Mouse (Mus musculus): ENCODE data around the gene Actn3. TPM values are rescaled to one million over a fixed set of nuclear protein-coding genes. Genes with fewer than 3 reads are reported as not detected.
A peak's percentile ranks its signal among the peaks of the same experiment; 100 is the strongest.

Gene Actn3
- polyA plus RNA-seq, 1 experiment: 418 TPM

DNA sequence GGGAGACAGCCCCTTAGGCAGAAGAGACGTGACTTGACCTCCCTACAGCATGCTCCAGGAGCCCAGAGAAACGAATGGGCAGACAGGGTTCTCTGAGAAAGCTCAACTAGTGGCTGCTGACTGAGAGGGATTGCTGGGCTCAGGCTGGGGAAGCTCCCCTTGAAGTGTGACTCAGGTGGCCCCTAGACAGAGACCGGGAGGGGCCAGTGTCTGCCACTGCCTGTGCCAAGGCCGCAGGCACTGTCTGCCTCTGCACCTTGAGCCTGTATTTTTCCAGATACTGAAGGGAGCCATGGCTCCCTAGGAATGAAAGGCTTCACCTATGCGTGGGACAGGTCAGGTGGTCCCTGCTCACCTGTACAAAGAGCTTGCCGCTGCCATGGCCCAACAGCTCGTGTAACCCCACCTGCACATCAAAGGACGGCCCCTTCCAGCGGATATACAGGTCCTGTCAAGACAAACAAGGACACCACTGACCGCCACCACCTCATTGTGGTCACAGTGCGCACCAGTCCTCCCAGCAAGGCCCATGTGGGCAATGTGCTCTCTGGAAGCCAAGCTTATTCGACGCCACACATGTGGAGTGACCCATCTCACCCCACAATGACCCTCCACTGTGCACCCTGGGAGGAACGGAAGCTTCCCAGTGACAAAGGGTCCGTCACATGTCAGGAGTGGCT, 38.4 kb upstream of the Actn3 start:
- H3K36me3 ChIP-seq (ENCODE audit: control insufficient read depth, insufficient read depth): peaks cover 11% of the 10 kb centered on the region
- H3K79me2 ChIP-seq (ENCODE audit: control insufficient read depth, insufficient read depth): no peaks in the 10 kb centered on the region
- no peak overlapping the region for H3K4me2 ChIP-seq (ENCODE audit: low read depth)
- no peak overlapping the region for H3ac ChIP-seq (ENCODE audit: control insufficient read depth, insufficient read length)
- no peaks in the 10 kb centered on the region for H3K27me3 ChIP-seq (ENCODE audit: control insufficient read depth, insufficient read depth, insufficient read length)
- no peak overlapping the region for H3K4me3 ChIP-seq
- TF ChIP-seq SRF (IDR thresholded peaks at IDR 0.05; ENCODE audit: control insufficient read depth, insufficient read length, low read depth) (no peak), MYOG (IDR thresholded peaks at IDR 0.05; ENCODE audit: control insufficient read depth in 1 of 3, insufficient read depth in 1 of 3, insufficient read length in 2 of 3, low read depth in 2 of 3) (no peak), POLR2AphosphoS2 (IDR thresholded peaks at IDR 0.05; ENCODE audit: insufficient read length, low read depth) (no peak), TCF3 (IDR thresholded peaks at IDR 0.05; ENCODE audit: insufficient read length, low read depth) (no peak), MAX (IDR thresholded peaks at IDR 0.05; ENCODE audit: low read depth) (no peak), TCF12 (IDR thresholded peaks at IDR 0.05; ENCODE audit: insufficient read depth, poor library complexity, severe bottlenecking) (no peak), E2F4 (IDR thresholded peaks at IDR 0.05; ENCODE audit: insufficient read depth) (no peak), CEBPB (IDR thresholded peaks at IDR 0.05; ENCODE audit: insufficient read depth, poor library complexity, severe bottlenecking) (no peak), REST (IDR thresholded peaks at IDR 0.05; ENCODE audit: insufficient read depth, insufficient read length) (no peak), USF1 (IDR thresholded peaks at IDR 0.05; ENCODE audit: low read depth) (no peak), MYOD1 (IDR thresholded peaks at IDR 0.05; ENCODE audit: control insufficient read depth in 1 of 3, insufficient read length in 2 of 3, low read depth in 2 of 3) (no peak), POLR2A (IDR thresholded peaks at IDR 0.05; ENCODE audit: insufficient read length, low read depth) (no peak)

DNA sequence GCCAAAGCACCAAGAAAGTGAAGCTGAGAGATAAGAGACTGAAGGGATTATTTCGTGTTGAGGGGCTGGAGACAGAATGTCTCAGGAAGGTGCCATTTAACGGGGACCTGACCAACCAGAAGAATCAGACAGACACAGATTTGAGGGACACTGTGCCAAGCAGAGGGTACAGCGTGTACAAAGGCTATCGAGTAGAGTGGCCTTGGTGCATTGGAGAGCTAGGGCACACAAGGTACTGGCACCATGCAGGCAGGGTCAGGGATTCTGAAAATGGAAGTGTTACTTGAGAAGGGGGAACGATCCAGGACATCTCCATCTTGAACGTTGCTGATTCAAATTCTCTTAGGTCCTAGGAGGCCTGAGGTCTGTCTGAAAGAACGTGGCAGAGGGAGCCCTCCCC, 31.7 kb upstream of the Actn3 start:
- no peak for TF ChIP-seq CEBPB (IDR thresholded peaks at IDR 0.05; ENCODE audit: insufficient read depth, poor library complexity, severe bottlenecking)
- no peak for TF ChIP-seq TCF3 (IDR thresholded peaks at IDR 0.05; ENCODE audit: insufficient read length, low read depth)
- no peak for TF ChIP-seq MYOD1 (IDR thresholded peaks at IDR 0.05; ENCODE audit: control insufficient read depth in 1 of 3, insufficient read length in 2 of 3, low read depth in 2 of 3)
- TF ChIP-seq POLR2A (IDR thresholded peaks at IDR 0.05; ENCODE audit: insufficient read length, low read depth): no peak
- no peak for TF ChIP-seq SRF (IDR thresholded peaks at IDR 0.05; ENCODE audit: control insufficient read depth, insufficient read length, low read depth)
- no peak for TF ChIP-seq POLR2AphosphoS2 (IDR thresholded peaks at IDR 0.05; ENCODE audit: insufficient read length, low read depth)
- TF ChIP-seq USF1 (IDR thresholded peaks at IDR 0.05; ENCODE audit: low read depth): no peak
- TF ChIP-seq MYOG (IDR thresholded peaks at IDR 0.05; ENCODE audit: control insufficient read depth in 1 of 3, insufficient read depth in 1 of 3, insufficient read length in 2 of 3, low read depth in 2 of 3): no peak
- TF ChIP-seq E2F4 (IDR thresholded peaks at IDR 0.05; ENCODE audit: insufficient read depth): no peak
- Histone ChIP-seq H3K4me3 (no peak overlapping the region), H3K79me2 (ENCODE audit: control insufficient read depth, insufficient read depth) (no peaks in the 10 kb centered on the region), H3K4me2 (ENCODE audit: low read depth) (no peak overlapping the region), H3ac (ENCODE audit: control insufficient read depth, insufficient read length) (no peak overlapping the region), H3K27me3 (ENCODE audit: control insufficient read depth, insufficient read depth, insufficient read length) (no peaks in the 10 kb centered on the region), H3K36me3 (ENCODE audit: control insufficient read depth, insufficient read depth) (peaks cover 5% of the 10 kb centered on the region)

- Histone ChIP-seq H3K4me3 (no peak overlapping the region), H3K36me3 (ENCODE audit: control insufficient read depth, insufficient read depth) (peaks cover 5% of the 10 kb centered on the region), H3K27me3 (ENCODE audit: control insufficient read depth, insufficient read depth, insufficient read length) (no peaks in the 10 kb centered on the region), H3K4me2 (ENCODE audit: low read depth) (no peak overlapping the region), H3K79me2 (ENCODE audit: control insufficient read depth, insufficient read depth) (no peaks in the 10 kb centered on the region), H3ac (ENCODE audit: control insufficient read depth, insufficient read length) (no peak overlapping the region)
- TF ChIP-seq TCF12 (IDR thresholded peaks at IDR 0.05; ENCODE audit: insufficient read depth, poor library complexity, severe bottlenecking): no peak
- TF ChIP-seq MYOG (IDR thresholded peaks at IDR 0.05; ENCODE audit: control insufficient read depth in 1 of 3, insufficient read depth in 1 of 3, insufficient read length in 2 of 3, low read depth in 2 of 3): no peak
- TF ChIP-seq USF1 (IDR thresholded peaks at IDR 0.05; ENCODE audit: low read depth): no peak
- no peak for TF ChIP-seq E2F4 (IDR thresholded peaks at IDR 0.05; ENCODE audit: insufficient read depth)
- no peak for TF ChIP-seq MYOD1 (IDR thresholded peaks at IDR 0.05; ENCODE audit: control insufficient read depth in 1 of 3, insufficient read length in 2 of 3, low read depth in 2 of 3)
- TF ChIP-seq MAX (IDR thresholded peaks at IDR 0.05; ENCODE audit: low read depth): no peak
- no peak for TF ChIP-seq SRF (IDR thresholded peaks at IDR 0.05; ENCODE audit: control insufficient read depth, insufficient read length, low read depth)
- no peak for TF ChIP-seq POLR2A (IDR thresholded peaks at IDR 0.05; ENCODE audit: insufficient read length, low read depth)
- TF ChIP-seq REST (IDR thresholded peaks at IDR 0.05; ENCODE audit: insufficient read depth, insufficient read length): no peak
- TF ChIP-seq TCF3 (IDR thresholded peaks at IDR 0.05; ENCODE audit: insufficient read length, low read depth): no peak
- no peak for TF ChIP-seq CEBPB (IDR thresholded peaks at IDR 0.05; ENCODE audit: insufficient read depth, poor library complexity, severe bottlenecking)
- no peak for TF ChIP-seq POLR2AphosphoS2 (IDR thresholded peaks at IDR 0.05; ENCODE audit: insufficient read length, low read depth)
Measured at GRCm38 (mm10) chr19:4908107-4908506, 30.4 kb upstream of the Actn3 start.

DNA sequence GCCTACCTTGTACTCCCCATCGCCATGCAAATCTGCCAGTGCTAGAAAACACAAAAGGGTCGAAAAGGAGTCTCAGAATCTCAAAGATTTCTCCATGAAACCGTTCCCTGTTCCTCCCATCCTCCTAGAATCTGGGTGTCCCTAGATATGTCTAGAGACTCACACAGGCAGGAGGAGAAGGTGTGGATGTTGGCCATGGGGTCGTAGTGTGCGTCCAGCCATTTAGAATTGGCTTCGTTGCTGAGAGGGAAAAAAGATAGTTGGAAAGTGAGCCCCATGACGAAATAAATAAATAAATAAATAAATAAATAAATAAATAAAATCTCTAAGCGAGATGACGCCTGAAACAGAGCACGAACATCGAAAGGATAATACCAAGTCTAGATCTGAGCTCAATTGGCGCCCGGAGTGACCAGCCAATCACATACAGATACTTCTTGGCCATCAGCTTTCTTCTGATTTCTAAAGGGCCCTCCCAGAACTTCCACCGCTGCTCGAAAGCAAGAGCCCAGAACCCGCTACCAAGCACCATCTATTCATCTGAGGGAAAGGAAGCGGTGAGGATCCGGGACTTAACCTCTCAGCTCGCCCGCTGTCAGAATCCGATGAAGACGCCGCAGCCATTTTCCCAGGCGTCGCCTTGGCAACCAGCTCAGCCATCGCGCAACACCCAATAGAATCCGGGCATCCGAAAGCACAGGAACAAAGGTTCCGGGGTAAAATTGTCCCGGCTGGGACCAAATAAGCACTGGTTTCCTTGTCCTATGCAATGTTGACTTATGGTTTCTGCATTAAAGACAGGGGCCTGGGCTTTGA, 28.5 kb upstream of the Actn3 start, which contains the start of gene Bbs1:
TSS of gene Bbs1 (minus strand) at position 650 of the 816 bp plus-strand sequence.
- no peak for TF ChIP-seq POLR2AphosphoS2 (IDR thresholded peaks at IDR 0.05; ENCODE audit: insufficient read length, low read depth)
- TF ChIP-seq MAX (IDR thresholded peaks at IDR 0.05; ENCODE audit: low read depth): no peak
- no peak for TF ChIP-seq E2F4 (IDR thresholded peaks at IDR 0.05; ENCODE audit: insufficient read depth)
- TF ChIP-seq TCF12 (IDR thresholded peaks at IDR 0.05; ENCODE audit: insufficient read depth, poor library complexity, severe bottlenecking): no peak
- no peak for TF ChIP-seq CEBPB (IDR thresholded peaks at IDR 0.05; ENCODE audit: insufficient read depth, poor library complexity, severe bottlenecking)
- no peak for TF ChIP-seq MYOG (IDR thresholded peaks at IDR 0.05; ENCODE audit: control insufficient read depth in 1 of 3, insufficient read depth in 1 of 3, insufficient read length in 2 of 3, low read depth in 2 of 3)
- no peak for TF ChIP-seq POLR2A (IDR thresholded peaks at IDR 0.05; ENCODE audit: insufficient read length, low read depth)
- TF ChIP-seq TCF3 (IDR thresholded peaks at IDR 0.05; ENCODE audit: insufficient read length, low read depth): no peak
- TF ChIP-seq SRF (IDR thresholded peaks at IDR 0.05; ENCODE audit: control insufficient read depth, insufficient read length, low read depth): no peak
- TF ChIP-seq MYOD1 (IDR thresholded peaks at IDR 0.05; ENCODE audit: control insufficient read depth in 1 of 3, insufficient read length in 2 of 3, low read depth in 2 of 3): no peak
- TF ChIP-seq USF1 (IDR thresholded peaks at IDR 0.05; ENCODE audit: low read depth): no peak
- TF ChIP-seq REST (IDR thresholded peaks at IDR 0.05; ENCODE audit: insufficient read depth, insufficient read length): no peak
- peak within 1 kb of the TSS; percentile 92 for H3K4me2 ChIP-seq (ENCODE audit: low read depth)
- H3K36me3 ChIP-seq (ENCODE audit: control insufficient read depth, insufficient read depth): peaks cover 5% of the 10 kb centered on the region
- no peaks in the 10 kb centered on the region for H3K27me3 ChIP-seq (ENCODE audit: control insufficient read depth, insufficient read depth, insufficient read length)
- no peak within 1 kb of the TSS for H3ac ChIP-seq (ENCODE audit: control insufficient read depth, insufficient read length)
- no peaks in the 10 kb centered on the region for H3K79me2 ChIP-seq (ENCODE audit: control insufficient read depth, insufficient read depth)
- H3K4me3 ChIP-seq: peak within 1 kb of the TSS; percentile 36

All from myocyte (in vitro differentiated cells).